Mouse (Mus musculus) limb, embryonic 15.5 days (tissue): ENCODE data around the gene Rbm15b. TPM values are rescaled to one million over a fixed set of nuclear protein-coding genes. Genes with fewer than 3 reads are reported as not detected.

Experiments
- ATAC-seq: fragments of 200-750 bp; cut with Nextera tagmentation; 2 replicates; pipeline ENCODE4 v1.8.0; 2017; ENCODE audit warnings: low read depth, moderate TSS enrichment; ENCODE audit not compliant: insufficient number of reproducible peaks, low FRiP score, low TSS enrichment
- H3K27ac ChIP-seq: fragments of 300-500 bp; sonication (generic); 2 replicates; pipeline ENCODE4 v1.5.1; 2015; ENCODE audit warnings: moderate library complexity, mild to moderate bottlenecking, inconsistent platforms
- H3K27me3 ChIP-seq: fragments of 300-500 bp; sonication (generic); 2 replicates; pipeline ENCODE4 v1.6.1; 2015; ENCODE audit warnings: inconsistent platforms
- H3K36me3 ChIP-seq: fragments of 300-500 bp; sonication (generic); 2 replicates; pipeline ENCODE4 v1.6.1; 2015; ENCODE audit warnings: inconsistent platforms
- H3K4me1 ChIP-seq: fragments of 300-500 bp; sonication (generic); 2 replicates; pipeline ENCODE4 v1.6.1; 2015; ENCODE audit warnings: inconsistent platforms
- H3K4me2 ChIP-seq: fragments of 300-500 bp; sonication (generic); 2 replicates; pipeline ENCODE4 v1.6.1; 2015; ENCODE audit warnings: mild to moderate bottlenecking, inconsistent platforms
- H3K4me3 ChIP-seq: fragments of 300-500 bp; sonication (generic); 2 replicates; pipeline ENCODE4 v1.5.1; 2015; ENCODE audit warnings: mild to moderate bottlenecking, inconsistent platforms
- H3K9ac ChIP-seq: fragments of 300-500 bp; sonication (generic); 2 replicates; pipeline ENCODE4 v1.6.1; 2015; ENCODE audit warnings: inconsistent platforms
- H3K9me3 ChIP-seq: fragments of 300-500 bp; sonication (generic); 2 replicates; pipeline ENCODE4 v1.6.1; 2016; ENCODE audit warnings: inconsistent platforms
- WGBS: fragments of 180-500 bp; shearing (Covaris S2); methylation state at CpG from one replicate; pipeline ENCODE4 v1.1.7; 2015; 5-methylcytosine and 5-hydroxymethylcytosine counted together
- polyA plus RNA-seq: library from polyadenylated mRNA; unstranded; fragments of >200 nt; fragmentation: Nextera tagmentation; extraction: Ambion mirVana; gene quantifications from 2 replicates; pipeline ENCODE4 v1.2.1, GENCODE M21; 2015

The Rbm15b gene
- 6.9 and 9.1 TPM in 2 replicates for polyA plus RNA-seq

DNA sequence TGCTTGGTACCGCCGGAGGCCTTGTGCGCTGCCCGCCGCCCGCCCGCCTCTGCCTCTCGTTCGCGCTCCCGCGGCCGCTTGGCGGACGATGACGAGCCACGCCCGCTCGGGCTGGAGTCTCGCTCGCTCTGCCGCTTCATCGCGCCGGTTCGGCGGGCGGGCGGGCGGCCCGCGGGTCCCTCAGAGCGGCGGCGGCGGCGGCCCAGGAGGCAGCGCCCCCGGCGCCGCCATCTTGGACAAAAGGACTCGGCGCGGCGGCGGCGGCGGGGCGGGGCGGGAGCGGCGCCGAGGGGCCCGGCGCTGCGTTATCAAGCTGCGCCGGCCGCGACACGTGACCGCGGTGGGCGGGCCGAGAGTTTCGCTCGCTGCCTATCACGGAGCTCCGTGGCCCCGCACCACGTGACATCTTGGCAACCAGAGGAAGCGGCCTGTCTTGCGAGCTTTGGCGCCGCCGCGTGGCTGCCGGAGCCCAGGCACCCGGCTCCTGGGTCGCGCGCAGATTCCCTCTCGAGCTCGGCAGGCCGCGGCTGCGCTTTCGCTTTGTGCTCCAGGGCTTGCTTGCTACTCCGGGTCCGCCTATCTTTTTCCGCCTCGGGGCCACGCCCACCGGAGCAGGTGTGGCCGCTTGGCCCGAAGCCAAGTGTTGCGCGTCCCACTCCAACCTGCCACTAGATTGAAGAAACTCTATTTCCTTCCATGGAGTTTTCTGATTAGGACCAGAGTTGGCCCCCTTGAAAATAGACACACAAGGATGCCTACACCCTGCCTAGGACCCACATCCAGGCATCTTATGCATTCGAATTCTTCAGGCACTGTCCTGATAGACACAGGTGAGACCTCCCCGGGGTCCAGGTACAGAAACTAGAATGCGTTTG, at the start of gene Rbm15b:
Rbm15b (minus strand) TSS at position 601 of the 875 bp plus-strand sequence.
- peaks cover 44% of the 10 kb centered on the region for H3K36me3 ChIP-seq
- ATAC-seq, result peak; percentile 74
- H3K27me3 ChIP-seq, result no peaks in the 10 kb centered on the region
- H3K4me3 ChIP-seq, result peak within 1 kb of the TSS; percentile 89
- H3K9ac ChIP-seq, result peak within 1 kb of the TSS; percentile 95
- peaks cover 75% of the 10 kb centered on the region for H3K4me1 ChIP-seq
- H3K9me3 ChIP-seq, result no peaks in the 10 kb centered on the region
- peak within 1 kb of the TSS; percentile 86 for H3K27ac ChIP-seq
- H3K4me2 ChIP-seq, result peak within 1 kb of the TSS; percentile 87
- WGBS, result 2% methylated on average over 86 of the region's 101 CpGs

DNA sequence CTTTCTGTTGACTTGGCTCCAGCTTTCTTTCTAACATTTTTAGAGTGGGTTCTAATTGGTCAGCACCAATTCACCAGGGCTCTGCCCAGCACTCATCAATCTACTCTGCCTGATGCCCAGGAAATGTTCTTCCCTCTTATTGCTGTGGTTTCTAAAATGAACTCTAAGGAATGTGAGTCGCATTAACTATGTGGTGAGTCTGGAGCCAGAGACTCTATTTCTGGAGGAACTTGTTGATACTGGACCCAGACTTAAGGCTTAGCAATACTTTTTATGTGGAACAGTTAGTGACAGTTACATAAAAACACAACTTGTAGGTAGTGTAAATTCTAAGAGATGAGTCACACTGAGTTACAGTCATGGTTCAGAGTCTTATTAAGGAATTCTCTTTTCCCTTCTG, 47.8 kb upstream of the Rbm15b start:
- ATAC-seq, result no peak
- 73% methylated on average over 1 of the region's 1 CpGs for WGBS
- H3K27ac ChIP-seq, result no peak overlapping the region
- no peaks in the 10 kb centered on the region for H3K9me3 ChIP-seq
- H3K4me2 ChIP-seq, result no peak overlapping the region
- H3K9ac ChIP-seq, result no peak overlapping the region
- no peaks in the 10 kb centered on the region for H3K4me1 ChIP-seq
- H3K4me3 ChIP-seq, result no peak overlapping the region
- H3K27me3 ChIP-seq, result no peaks in the 10 kb centered on the region
- no peaks in the 10 kb centered on the region for H3K36me3 ChIP-seq

DNA sequence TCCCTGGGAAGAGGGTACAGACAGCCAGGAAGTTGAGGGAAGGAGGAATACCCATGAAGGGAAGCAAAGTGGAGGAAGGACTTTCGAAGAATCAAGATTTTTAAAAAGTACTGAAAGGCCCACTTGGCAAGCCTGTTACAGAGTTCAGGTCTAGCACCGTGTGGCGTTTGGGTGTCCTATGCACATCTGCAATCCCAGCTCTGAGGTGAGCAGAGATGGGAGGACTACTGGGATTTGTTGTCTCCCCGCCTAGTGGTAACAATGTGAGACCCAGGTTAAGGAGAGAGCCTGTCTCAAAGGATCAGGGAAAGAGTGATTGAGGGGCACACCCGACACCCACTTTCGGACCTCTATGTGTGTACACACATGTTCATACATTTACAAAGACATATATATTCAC, 27.6 kb upstream of the Rbm15b start:
- H3K4me1 ChIP-seq, result no peaks in the 10 kb centered on the region
- H3K36me3 ChIP-seq, result no peaks in the 10 kb centered on the region
- no peaks in the 10 kb centered on the region for H3K9me3 ChIP-seq
- ATAC-seq, result no peak
- H3K27ac ChIP-seq, result no peak overlapping the region
- H3K4me3 ChIP-seq, result no peak overlapping the region
- no peak overlapping the region for H3K4me2 ChIP-seq
- 82% methylated on average over 6 of the region's 6 CpGs for WGBS
- H3K9ac ChIP-seq, result no peak overlapping the region
- H3K27me3 ChIP-seq, result no peaks in the 10 kb centered on the region

DNA sequence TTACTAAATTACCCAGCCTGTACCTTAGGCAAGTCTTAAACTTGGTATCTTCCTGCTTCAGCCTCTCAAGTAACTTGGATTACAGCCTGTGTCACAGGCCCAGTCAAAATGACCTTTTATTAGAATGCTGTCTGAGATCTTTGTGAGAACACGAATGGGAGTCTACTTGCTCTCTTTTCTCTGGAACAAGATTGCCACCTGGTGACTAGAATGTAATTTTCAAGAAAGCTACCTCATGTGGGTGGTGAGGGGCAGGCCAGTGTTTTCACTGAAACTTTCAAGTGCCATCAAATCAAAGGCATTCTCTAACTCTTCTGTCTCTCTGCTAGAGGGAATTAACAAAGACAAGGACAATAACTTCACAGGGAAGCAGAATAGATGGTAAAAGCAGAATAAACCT, 26.5 kb upstream of the Rbm15b start:
- no peak overlapping the region for H3K27ac ChIP-seq
- WGBS, result 7% methylated on average over 1 of the region's 1 CpGs
- no peaks in the 10 kb centered on the region for H3K36me3 ChIP-seq
- no peak overlapping the region for H3K4me2 ChIP-seq
- H3K4me3 ChIP-seq, result no peak overlapping the region
- H3K4me1 ChIP-seq, result no peaks in the 10 kb centered on the region
- H3K27me3 ChIP-seq, result no peaks in the 10 kb centered on the region
- H3K9me3 ChIP-seq, result no peaks in the 10 kb centered on the region
- no peak for ATAC-seq
- H3K9ac ChIP-seq, result no peak overlapping the region

DNA sequence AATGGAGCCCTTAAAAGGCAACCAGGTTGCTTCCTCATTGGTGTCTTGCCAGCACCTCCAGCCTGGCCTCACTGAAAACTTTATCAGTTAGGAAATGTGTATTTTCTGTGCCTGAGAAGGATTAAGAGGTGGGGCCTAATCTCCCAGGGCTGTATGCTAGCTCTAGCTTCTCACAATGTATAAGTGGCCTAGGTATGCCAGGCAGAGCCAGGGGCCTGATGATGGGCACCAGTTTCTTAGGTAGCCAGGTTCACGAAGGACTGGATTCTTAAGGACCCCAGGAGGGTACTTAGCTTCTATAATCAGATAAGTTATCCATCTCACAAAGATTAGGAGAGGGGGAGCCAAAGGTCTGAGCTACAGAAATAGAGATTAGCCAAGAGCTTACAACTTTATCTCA, 24.4 kb upstream of the Rbm15b start:
- ATAC-seq, result no peak
- WGBS, result 74% methylated on average over 1 of the region's 1 CpGs

DNA sequence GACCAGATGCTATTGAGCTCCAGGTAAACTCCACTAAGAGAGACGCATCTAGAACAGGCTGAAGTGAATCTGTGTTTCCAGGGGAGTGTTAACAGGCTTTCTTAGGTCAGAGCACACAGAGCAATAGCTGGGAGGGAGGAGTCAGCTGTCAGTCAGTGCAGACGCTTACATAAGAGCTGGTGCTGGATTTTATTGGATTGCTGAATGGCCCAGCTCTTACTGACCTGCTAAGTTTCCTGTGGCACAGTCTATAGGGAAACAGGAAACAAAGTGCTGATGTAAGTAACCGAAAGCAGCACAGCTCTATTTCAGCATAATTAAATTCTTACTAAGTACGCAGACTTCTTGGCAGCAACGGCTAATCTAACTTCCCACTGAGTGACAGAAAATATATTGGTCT, 21.5 kb upstream of the Rbm15b start:
- no peak overlapping the region for H3K4me3 ChIP-seq
- H3K27ac ChIP-seq, result no peak overlapping the region
- no peaks in the 10 kb centered on the region for H3K27me3 ChIP-seq
- no peaks in the 10 kb centered on the region for H3K36me3 ChIP-seq
- no peak for ATAC-seq
- no peaks in the 10 kb centered on the region for H3K4me1 ChIP-seq
- H3K9me3 ChIP-seq, result no peaks in the 10 kb centered on the region
- no peak overlapping the region for H3K9ac ChIP-seq
- no peak overlapping the region for H3K4me2 ChIP-seq
- WGBS, result 19% methylated on average over 5 of the region's 5 CpGs

More for the DNA sequence above, 24.4 kb upstream of the Rbm15b start:
- no peaks in the 10 kb centered on the region for H3K36me3 ChIP-seq
- H3K27ac ChIP-seq, result no peak overlapping the region
- H3K4me2 ChIP-seq, result no peak overlapping the region
- H3K4me1 ChIP-seq, result no peaks in the 10 kb centered on the region
- H3K4me3 ChIP-seq, result no peak overlapping the region
- H3K9me3 ChIP-seq, result no peaks in the 10 kb centered on the region
- no peak overlapping the region for H3K9ac ChIP-seq
- H3K27me3 ChIP-seq, result no peaks in the 10 kb centered on the region

DNA sequence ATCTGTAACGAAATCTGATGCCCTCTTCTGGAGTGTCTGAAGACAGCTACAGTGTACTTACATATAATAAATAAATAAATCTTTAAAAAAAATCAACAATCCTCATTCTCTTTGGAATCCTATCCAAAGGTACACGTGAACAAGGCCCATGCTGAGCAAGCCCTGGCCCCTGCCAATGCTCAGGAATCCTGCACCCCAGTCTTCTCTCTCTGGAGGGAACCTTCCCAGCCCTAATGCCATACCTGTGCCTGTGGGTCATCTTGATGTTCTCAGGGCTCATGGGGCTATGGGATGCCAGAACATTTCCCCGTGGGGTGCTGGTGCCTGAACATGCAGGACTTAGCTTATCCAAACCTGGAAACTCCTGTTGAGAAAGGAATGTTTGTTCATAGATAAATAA, 20.9 kb upstream of the Rbm15b start:
- Histone ChIP-seq H3K9me3 (no peaks in the 10 kb centered on the region), H3K27me3 (no peaks in the 10 kb centered on the region), H3K36me3 (no peaks in the 10 kb centered on the region), H3K4me1 (no peaks in the 10 kb centered on the region), H3K27ac (no peak overlapping the region), H3K9ac (no peak overlapping the region), H3K4me3 (no peak overlapping the region), H3K4me2 (no peak overlapping the region)
- no peak for ATAC-seq
- 86% methylated on average over 3 of the region's 3 CpGs for WGBS

DNA sequence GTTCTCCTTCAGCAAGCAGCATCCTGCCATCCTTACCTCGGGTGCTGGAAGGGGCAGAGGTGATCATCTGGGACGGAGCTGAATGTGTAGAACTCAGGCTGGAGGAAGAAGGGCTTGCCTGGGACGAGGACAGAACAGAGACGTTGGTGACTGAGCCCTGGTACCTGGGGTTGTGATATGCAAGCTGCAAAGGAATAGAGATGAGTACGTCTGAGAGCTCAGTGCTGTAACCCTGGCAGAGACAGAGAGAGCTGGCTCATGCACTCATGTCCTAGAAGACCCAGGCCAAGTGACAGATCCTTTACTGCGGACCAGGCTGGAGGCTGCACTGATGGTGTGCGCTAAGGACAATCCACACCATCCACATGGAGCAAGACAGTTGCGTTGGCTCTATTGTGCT, 19.4 kb upstream of the Rbm15b start:
- no peak overlapping the region for H3K4me3 ChIP-seq
- WGBS, result 84% methylated on average over 8 of the region's 8 CpGs

DNA sequence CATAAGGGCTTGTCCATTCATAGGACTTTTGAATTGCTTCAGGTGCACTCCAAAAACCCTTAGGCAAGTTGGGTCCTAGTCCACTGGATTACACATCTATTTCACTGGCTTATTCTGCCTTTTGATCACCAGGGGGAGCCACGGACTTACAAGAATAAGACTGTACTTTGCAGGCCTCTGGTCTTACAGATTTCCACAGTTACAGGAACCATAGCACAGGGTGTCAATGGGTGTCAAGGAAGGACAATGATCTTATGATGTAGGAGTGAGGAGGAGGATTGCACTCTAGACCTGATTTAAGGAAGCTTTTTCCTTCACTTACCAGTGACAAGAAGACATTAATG, 16.5 kb upstream of the Rbm15b start:
- no peak for ATAC-seq
- H3K9me3 ChIP-seq, result no peaks in the 10 kb centered on the region
- no peaks in the 10 kb centered on the region for H3K36me3 ChIP-seq
- no peaks in the 10 kb centered on the region for H3K27me3 ChIP-seq
- WGBS, result 10% methylated on average over 1 of the region's 1 CpGs
- H3K9ac ChIP-seq, result no peak overlapping the region
- no peak overlapping the region for H3K27ac ChIP-seq
- H3K4me2 ChIP-seq, result no peak overlapping the region
- no peaks in the 10 kb centered on the region for H3K4me1 ChIP-seq
- no peak overlapping the region for H3K4me3 ChIP-seq

More for the DNA sequence above, 19.4 kb upstream of the Rbm15b start:
- H3K4me1 ChIP-seq, result no peaks in the 10 kb centered on the region
- H3K36me3 ChIP-seq, result no peaks in the 10 kb centered on the region
- no peaks in the 10 kb centered on the region for H3K27me3 ChIP-seq
- ATAC-seq, result no peak
- H3K27ac ChIP-seq, result no peak overlapping the region
- H3K9me3 ChIP-seq, result no peaks in the 10 kb centered on the region
- no peak overlapping the region for H3K4me2 ChIP-seq
- H3K9ac ChIP-seq, result no peak overlapping the region

DNA sequence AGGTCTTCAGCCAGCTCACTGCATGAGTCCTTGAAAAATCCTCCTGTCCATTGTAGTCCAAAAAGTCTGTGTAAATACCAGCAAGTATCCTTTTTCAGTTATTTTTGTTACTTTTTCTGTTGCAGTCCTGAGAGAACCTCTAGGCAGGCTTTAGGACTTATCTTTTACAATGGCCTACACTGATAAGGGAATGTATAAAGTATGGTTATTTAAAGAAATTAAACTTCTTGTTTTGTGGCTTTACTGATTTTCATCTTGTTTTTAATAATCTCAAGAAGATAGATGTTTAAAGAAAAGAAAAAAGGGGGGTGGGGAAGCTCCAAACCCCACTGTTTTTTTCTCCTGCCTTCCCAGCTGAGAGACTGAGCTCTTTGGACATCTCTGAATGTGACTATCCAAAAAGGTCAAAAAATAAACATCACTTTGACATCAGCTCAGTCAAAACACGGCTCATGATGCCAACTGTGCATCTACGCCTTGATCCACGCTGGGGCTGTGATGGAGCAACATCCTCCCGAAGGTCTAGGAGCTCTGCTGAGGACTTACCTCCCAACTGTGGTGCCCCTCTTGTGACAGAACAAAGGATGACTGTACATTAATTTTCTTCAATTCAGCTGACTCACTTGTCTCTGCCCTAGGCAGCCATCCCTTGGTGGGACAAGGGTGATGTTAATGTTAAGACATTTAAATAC, 16.0 kb upstream of the Rbm15b start:
- Histone ChIP-seq H3K27ac (no peak overlapping the region), H3K27me3 (no peaks in the 10 kb centered on the region), H3K4me2 (no peak overlapping the region), H3K36me3 (no peaks in the 10 kb centered on the region), H3K4me1 (no peaks in the 10 kb centered on the region), H3K9ac (no peak overlapping the region), H3K9me3 (no peaks in the 10 kb centered on the region), H3K4me3 (no peak overlapping the region)
- 69% methylated on average over 4 of the region's 4 CpGs for WGBS
- ATAC-seq, result no peak

DNA sequence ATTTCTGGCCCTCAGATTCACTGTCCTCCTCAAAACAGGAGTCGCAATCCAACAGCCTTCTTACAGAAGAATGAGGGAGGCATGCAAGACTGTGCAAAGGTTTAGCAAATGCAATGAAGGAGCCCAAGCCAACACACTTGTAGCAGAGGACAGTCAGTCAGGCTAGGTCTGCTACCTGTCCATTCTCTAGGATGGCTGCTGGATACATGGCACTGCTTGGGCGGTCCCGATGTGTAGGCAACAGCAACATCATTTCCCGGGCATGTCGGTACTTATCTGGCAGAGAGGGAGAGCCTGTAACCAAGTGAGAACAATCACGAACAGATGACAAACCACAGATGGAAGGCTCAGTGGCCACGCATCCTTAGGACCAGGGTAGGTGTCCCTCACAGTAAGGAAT, 14.4 kb upstream of the Rbm15b start:
- Histone ChIP-seq H3K4me1 (no peaks in the 10 kb centered on the region), H3K27me3 (no peaks in the 10 kb centered on the region), H3K4me2 (no peak overlapping the region), H3K9ac (no peak overlapping the region), H3K9me3 (no peaks in the 10 kb centered on the region), H3K27ac (no peak overlapping the region), H3K36me3 (no peaks in the 10 kb centered on the region), H3K4me3 (no peak overlapping the region)
- WGBS, result 91% methylated on average over 7 of the region's 7 CpGs
- ATAC-seq, result no peak

DNA sequence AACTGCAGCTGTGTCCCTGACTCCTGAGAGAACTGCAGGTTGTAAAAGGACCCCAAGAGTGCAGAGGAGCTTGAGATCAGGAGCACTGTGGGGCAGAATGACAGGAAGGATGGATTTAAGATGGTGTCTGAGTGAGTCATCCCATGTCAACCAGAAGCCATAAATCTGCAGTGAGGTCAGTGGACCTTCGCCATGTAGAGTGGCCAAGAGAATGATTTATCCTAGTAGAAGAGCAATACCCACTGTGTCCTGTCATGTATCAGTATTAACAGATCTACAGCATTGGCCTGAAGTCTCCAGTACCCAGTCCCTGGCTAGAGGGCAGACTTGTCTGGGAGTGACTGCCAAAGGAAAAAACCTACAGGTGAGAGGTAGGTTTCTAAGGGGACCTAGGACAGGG, 11.7 kb upstream of the Rbm15b start:
- Histone ChIP-seq H3K36me3 (no peaks in the 10 kb centered on the region), H3K27me3 (no peaks in the 10 kb centered on the region), H3K9ac (no peak overlapping the region), H3K4me2 (no peak overlapping the region), H3K27ac (no peak overlapping the region), H3K4me1 (no peaks in the 10 kb centered on the region), H3K4me3 (no peak overlapping the region), H3K9me3 (no peaks in the 10 kb centered on the region)
- ATAC-seq, result no peak
- 73% methylated on average over 1 of the region's 1 CpGs for WGBS
